29 mouse cellular contexts compared by ENCODE assay signal in genomic region chr9:100483318-100483717, GRCm38 (mm10). TPM values are rescaled to one million over a fixed set of nuclear protein-coding genes. Genes with fewer than 3 reads are reported as not detected.
A peak's percentile ranks its signal among the peaks of the same experiment; 100 is the strongest.
DNase-seq lines count a peak whose midpoint lies in the region; ATAC-seq lines count a peak whose summit lies in the region.
"Had no signal": no experiment of that assay in that cellular context is flagged by ENCODE, and none has a peak within 500 bp of the region (broad histone marks: within the 10 kb centered on the region; RNA-seq: fewer than 3 reads in every experiment).

No protein-coding gene starts in this region.

- peak overlapping the region; percentile 48 for H3K27ac ChIP-seq in embryonic facial prominence, embryonic 15.5 days (replicated peaks)
- H3K27ac ChIP-seq in embryonic facial prominence, embryonic 10.5 days (replicated peaks): no peak overlapping the region
- H3K27ac ChIP-seq: embryonic facial prominence, embryonic 12.5 days; forebrain, embryonic 10.5 days; forebrain, embryonic 12.5 days had no signal

- peaks cover 10% of the 10 kb centered on the region for H3K4me1 ChIP-seq in embryonic facial prominence, embryonic 15.5 days
- peaks cover 17% of the 10 kb centered on the region for H3K4me1 ChIP-seq in embryonic facial prominence, embryonic 10.5 days

- WGBS in embryonic facial prominence, embryonic 15.5 days: 64% methylated on average over 5 of the region's 5 CpGs
- 89% methylated on average over 5 of the region's 5 CpGs for WGBS in embryonic facial prominence, embryonic 10.5 days

- no peaks in the 10 kb centered on the region for H3K27me3 ChIP-seq in embryonic facial prominence, embryonic 15.5 days
- H3K27me3 ChIP-seq in embryonic facial prominence, embryonic 10.5 days (replicated peaks; ENCODE audit: low read depth, poor library complexity, severe bottlenecking): no peaks in the 10 kb centered on the region
- H3K27me3 ChIP-seq: CH12.LX; embryonic facial prominence, embryonic 12.5 days; forebrain, embryonic 12.5 days; Patski had no signal

- no peaks in the 10 kb centered on the region for H3K36me3 ChIP-seq in embryonic facial prominence, embryonic 15.5 days
- peaks cover 9% of the 10 kb centered on the region; the same call in 1 of the 2 replicates for H3K36me3 ChIP-seq in embryonic facial prominence, embryonic 10.5 days (replicated peaks)
- H3K36me3 ChIP-seq: forebrain, embryonic 12.5 days had no signal

- H3K4me2 ChIP-seq in embryonic facial prominence, embryonic 15.5 days (replicated peaks): no peak overlapping the region
- H3K4me2 ChIP-seq: embryonic facial prominence, embryonic 12.5 days; forebrain, embryonic 12.5 days had no signal

- H3K9me3 ChIP-seq in embryonic facial prominence, embryonic 15.5 days (replicated peaks): no peaks in the 10 kb centered on the region
- no peaks in the 10 kb centered on the region for H3K9me3 ChIP-seq in embryonic facial prominence, embryonic 10.5 days
- H3K9me3 ChIP-seq: embryonic facial prominence, embryonic 12.5 days; forebrain, embryonic 10.5 days; forebrain, embryonic 12.5 days; G1E had no signal

- DNase-seq in embryonic facial prominence, embryonic 10.5 days (ENCODE audit: low spot score): no peak
- DNase-seq in gastrocnemius, adult 18-20 months (ENCODE audit: low spot score): peak; percentile 43
- no peak for DNase-seq in gastrocnemius, postnatal 4 days (ENCODE audit: low spot score in 2 of 2)
- peak; percentile 82 for DNase-seq in heart, adult 11 months
- no peak for DNase-seq in heart, postnatal 4 days
- DNase-seq in skeletal muscle tissue, adult 2 months (ENCODE audit: low read depth, low spot score): peak; percentile 50
- no peak for DNase-seq in cerebellum, adult 11 months
- DNase-seq: adrenal gland, adult 8-10 months; adrenal gland, postnatal 14 days; adrenal gland, postnatal 36 days; B cell, adult 2 months; cerebellum, adult 18-20 months; cerebellum, adult 8-10 months; cerebellum, adult 9-11 months; cerebellum, postnatal 14 days; cerebellum, postnatal 36 days; embryo, embryonic 11 days had no signal

- no peak overlapping the region for H3K9ac ChIP-seq in embryonic facial prominence, embryonic 15.5 days
- H3K9ac ChIP-seq: embryonic facial prominence, embryonic 12.5 days; forebrain, embryonic 12.5 days had no signal

- no peak for ATAC-seq in embryonic facial prominence, embryonic 15.5 days (ENCODE audit: insufficient number of reproducible peaks, low FRiP score, low TSS enrichment, low read depth)
- ATAC-seq: activated CD4-positive, CD25-positive, alpha-beta regulatory T cell, adult 4 months; CD4-positive, CD25-positive, alpha-beta regulatory T cell, adult 4 months; forebrain, embryonic 14.5 days; forebrain, embryonic 16.5 days; Patski had no signal

- no peak overlapping the region for H3K4me3 ChIP-seq in embryonic facial prominence, embryonic 15.5 days (replicated peaks)
- H3K4me3 ChIP-seq in embryonic facial prominence, embryonic 10.5 days: no peak overlapping the region
- H3K4me3 ChIP-seq: embryonic facial prominence, embryonic 12.5 days; erythroblast, embryonic 14.5 days; forebrain, embryonic 10.5 days; forebrain, embryonic 12.5 days had no signal

RNA-seq across cellular contexts. Expression of gene Il20rb, which starts 3.3 kb away (rescaled TPM):
- 7.8 and 8.5 TPM in 2 replicates for polyA plus RNA-seq in embryonic facial prominence, embryonic 15.5 days (2015; fragmentation: Nextera tagmentation; extraction: Ambion mirVana)
- 1.1 and 1.8 TPM in 2 replicates for polyA plus RNA-seq in embryonic facial prominence, embryonic 10.5 days (2016; fragmentation: Nextera tagmentation; extraction: Ambion mirVana)
- 1 to 10 TPM; 1.1 TPM for total RNA-seq in gastrocnemius, adult 18-20 months (2021)
- 1 to 10 TPM; 4.8 to 5.4 TPM for total RNA-seq in gastrocnemius, postnatal 4 days (2021)
- 1 to 10 TPM; 4.3 TPM for total RNA-seq in heart, postnatal 4 days (2021)

Comparison
In these comparisons a context has a peak if more than half of its experiments do, and no peak if none do; other contexts are left out.
1. DNase-seq: peak in gastrocnemius, adult 18-20 months (single experiment), heart, adult 11 months (single experiment) and skeletal muscle tissue, adult 2 months (single experiment); none in embryonic facial prominence, embryonic 10.5 days (single experiment), gastrocnemius, postnatal 4 days (0 of 2), heart, postnatal 4 days (single experiment) and cerebellum, adult 11 months (single experiment).